Mouse (Mus musculus) embryonic fibroblast, embryonic 13.5 days (primary cell): ENCODE measurements around the gene Drg1.

Source experiments
- CTCF ChIP-seq: IDR thresholded peaks from 2 replicates; pipeline ENCODE4 v1.5.1; 2011; ENCODE audit warnings: mild to moderate bottlenecking, control low read depth, low read length, moderate library complexity, borderline replicate concordance; ENCODE audit not compliant: insufficient read depth
- POLR2A ChIP-seq: IDR thresholded peaks from 2 replicates; pipeline ENCODE4 v1.6.1; 2011; ENCODE audit warnings: low read depth, mild to moderate bottlenecking, control low read depth, low read length, moderate library complexity

GRCm38 (mm10) chr11:3292062-3292421 lies 25.8 kb upstream of the Drg1 start:
- TF ChIP-seq CTCF (no peak), POLR2A (peak; percentile 48)
